ENCODE assay signal across 8 mouse cellular contexts in genomic region chr17:80061783-80062619, GRCm38 (mm10). TPM values are rescaled to one million over a fixed set of nuclear protein-coding genes. Genes with fewer than 3 reads are reported as not detected.
DNase-seq lines count a peak whose midpoint lies in the region; ATAC-seq and TF ChIP-seq lines count a peak whose summit lies in the region.

Gene Hnrnpll (minus strand): TSS chr17:80062334.

- H3K36me3 ChIP-seq in hindbrain, postnatal 0 days (ENCODE audit: insufficient read depth, low read length) = no peaks in the 10 kb centered on the region

- ATAC-seq in common myeloid progenitor, adult 5-6 weeks (replicated peaks; ENCODE audit: low read depth, poor library complexity, severe bottlenecking) = peak; percentile 90
- peak; percentile 98 for ATAC-seq in hindbrain, postnatal 0 days
- peak; percentile 88 for ATAC-seq in megakaryocyte, adult 5-6 weeks (ENCODE audit: poor library complexity, severe bottlenecking)

- intact Hi-C loops in gastrocnemius, adult 2 months (cut with DNase I) = loop anchor here (5.0 kb wide), 2 partner anchors 65 to 105 kb away; partner anchors contain the start of gene Galm
- intact Hi-C loops in left cerebral cortex, adult 2 months (cut with DNase I) = loop anchor here (2.0 to 5.0 kb wide), 3 partner anchors 65 to 107 kb away; partner anchors contain the start of gene Galm

- peak within 1 kb of the TSS; percentile 99 for H3K4me3 ChIP-seq in gastrocnemius, adult 2 months
- H3K4me3 ChIP-seq in hindbrain, postnatal 0 days (ENCODE audit: low read length) = peak within 1 kb of the TSS; percentile 98
- H3K4me3 ChIP-seq in left cerebral cortex, adult 2 months = peak within 1 kb of the TSS; percentile 89

- peak within 1 kb of the TSS; percentile 98 for H3K9ac ChIP-seq in hindbrain, postnatal 0 days (replicated peaks; ENCODE audit: low read length)

- H3K4me2 ChIP-seq in hindbrain, postnatal 0 days (ENCODE audit: low read depth, low read length) = peak within 1 kb of the TSS; percentile 87

- no peak for TF ChIP-seq CTCF in gastrocnemius, adult 2 months (IDR thresholded peaks at IDR 0.05)
- TF ChIP-seq CTCF in hindbrain, postnatal 0 days (IDR thresholded peaks at IDR 0.05; ENCODE audit: low read depth) = no peak
- no peak for TF ChIP-seq CTCF in left cerebral cortex, adult 2 months (IDR thresholded peaks at IDR 0.05)

- peak within 1 kb of the TSS; percentile 93 for H3K27ac ChIP-seq in gastrocnemius, adult 2 months
- peak within 1 kb of the TSS; percentile 100 for H3K27ac ChIP-seq in hindbrain, postnatal 0 days
- H3K27ac ChIP-seq in left cerebral cortex, adult 2 months = peak within 1 kb of the TSS; percentile 98

- peak; percentile 93 for DNase-seq in ZHBTc4 (ENCODE audit: low read depth, low spot score)
- peak; percentile 98 for DNase-seq in gastrocnemius, adult 2 months
- peak; percentile 98 for DNase-seq in hindbrain, postnatal 0 days (ENCODE audit: low spot score)
- DNase-seq in left cerebral cortex, adult 2 months (ENCODE audit: extremely low spot score in 1 of 2, low spot score in 2 of 2) = peak; percentile 97 to 99
- DNase-seq in right cerebral cortex, adult 2 months (ENCODE audit: low spot score in 2 of 2) = peak; percentile 99
- DNase-seq in urinary bladder, postnatal 14 days (ENCODE audit: low spot score) = peak; percentile 97

- H3K27me3 ChIP-seq in hindbrain, postnatal 0 days (ENCODE audit: insufficient read depth, low read length) = no peaks in the 10 kb centered on the region

- no peaks in the 10 kb centered on the region for H3K9me3 ChIP-seq in hindbrain, postnatal 0 days (ENCODE audit: low read length)

- H3K4me1 ChIP-seq in hindbrain, postnatal 0 days (ENCODE audit: insufficient read depth, low read length) = peaks cover 9% of the 10 kb centered on the region

- WGBS in hindbrain, postnatal 0 days = under 1% methylated on average over 92 of the region's 97 CpGs

RNA-seq across cellular contexts. Expression of gene Hnrnpll, which starts in this region (rescaled TPM):
- 49.3 and 53.9 TPM in 2 replicates for total RNA-seq in common myeloid progenitor, adult 5-6 weeks (2017)
- total RNA-seq in gastrocnemius, adult 2 months (2021) = 10 to 100 TPM; 16.4 to 18.7 TPM
- total RNA-seq in hindbrain, postnatal 0 days (2014; rRNA removed) = 41.8 and 52.7 TPM in 2 replicates
- 40.0 and 40.2 TPM in 2 replicates for polyA plus RNA-seq in hindbrain, postnatal 0 days (2015; fragmentation: Nextera tagmentation; extraction: Ambion mirVana)
- 10 to 100 TPM; 64.0 to 66.9 TPM for total RNA-seq in left cerebral cortex, adult 2 months (2021)
- total RNA-seq in megakaryocyte, adult 5-6 weeks (2015) = 97.4 and 108 TPM in 2 replicates
- 53.1 and 65.2 TPM in 2 replicates for total RNA-seq in megakaryocyte, adult 5-6 weeks (2017)

Comparison
In these comparisons a context has a peak if more than half of its experiments do, and no peak if none do; other contexts are left out.
1. Peak in every context shown above with its lines: DNase-seq, ATAC-seq, H3K4me3 ChIP-seq and H3K27ac ChIP-seq.